Mouse (Mus musculus) lung, embryonic 16.5 days (tissue): Measurements from ENCODE around the gene Fam169b. TPM values are rescaled to one million over a fixed set of nuclear protein-coding genes. Genes with fewer than 3 reads are reported as not detected.

ENCODE experiments used
- ATAC-seq: fragments of 200-750 bp; cut with Nextera tagmentation; 2 replicates; pipeline ENCODE4 v1.8.0; 2017; ENCODE audit warnings: low read depth, mild to moderate bottlenecking, moderate library complexity
- H3K27ac ChIP-seq: fragments of 300-500 bp; sonication (generic); 2 replicates; pipeline ENCODE4 v1.5.1; 2014; ENCODE audit warnings: mild to moderate bottlenecking, control low read depth, low read length
- H3K27me3 ChIP-seq: fragments of 300-500 bp; sonication (generic); 2 replicates; pipeline ENCODE4 v1.6.1; 2014; ENCODE audit warnings: low read depth, low read length, mixed read lengths; ENCODE audit not compliant: control insufficient read depth, insufficient read depth
- H3K36me3 ChIP-seq: fragments of 300-500 bp; sonication (generic); 2 replicates; pipeline ENCODE4 v1.6.1; 2014; ENCODE audit warnings: low read length; ENCODE audit not compliant: control insufficient read depth, insufficient read depth
- H3K4me1 ChIP-seq: fragments of 300-500 bp; sonication (generic); replicated peaks from 2 replicates; pipeline ENCODE4 v1.6.1; 2014; ENCODE audit warnings: low read length, mixed read lengths; ENCODE audit not compliant: control insufficient read depth, insufficient read depth
- H3K4me2 ChIP-seq: fragments of 300-500 bp; sonication (generic); 2 replicates; pipeline ENCODE4 v1.6.1; 2014; ENCODE audit warnings: low read depth, low read length, control low read depth
- H3K4me3 ChIP-seq: fragments of 300-500 bp; sonication (generic); 2 replicates; pipeline ENCODE4 v1.5.1; 2014; ENCODE audit warnings: mild to moderate bottlenecking, low read length, control low read depth
- H3K9ac ChIP-seq: fragments of 300-500 bp; sonication (generic); 2 replicates; pipeline ENCODE4 v1.6.1; 2014; ENCODE audit warnings: low read length, control low read depth
- H3K9me3 ChIP-seq: fragments of 300-500 bp; sonication (generic); 2 replicates; pipeline ENCODE4 v1.6.1; 2016; ENCODE audit warnings: low read length; ENCODE audit not compliant: control insufficient read depth
- WGBS: fragments of 180-500 bp; shearing (Covaris S2); extraction: QIAGEN DNeasy Blood & Tissue Kit; methylation state at CpG from one replicate; pipeline ENCODE4 v1.1.7; 2014; 5-methylcytosine and 5-hydroxymethylcytosine counted together
- polyA plus RNA-seq: library from polyadenylated mRNA; unstranded; fragments of >200 nt; fragmentation: Nextera tagmentation; extraction: Ambion mirVana; gene quantifications from 2 replicates; pipeline ENCODE4 v1.2.1, GENCODE M21; 2015

The Fam169b gene
- polyA plus RNA-seq, 1 experiment from 2014 or later, result 1.8 TPM

DNA sequence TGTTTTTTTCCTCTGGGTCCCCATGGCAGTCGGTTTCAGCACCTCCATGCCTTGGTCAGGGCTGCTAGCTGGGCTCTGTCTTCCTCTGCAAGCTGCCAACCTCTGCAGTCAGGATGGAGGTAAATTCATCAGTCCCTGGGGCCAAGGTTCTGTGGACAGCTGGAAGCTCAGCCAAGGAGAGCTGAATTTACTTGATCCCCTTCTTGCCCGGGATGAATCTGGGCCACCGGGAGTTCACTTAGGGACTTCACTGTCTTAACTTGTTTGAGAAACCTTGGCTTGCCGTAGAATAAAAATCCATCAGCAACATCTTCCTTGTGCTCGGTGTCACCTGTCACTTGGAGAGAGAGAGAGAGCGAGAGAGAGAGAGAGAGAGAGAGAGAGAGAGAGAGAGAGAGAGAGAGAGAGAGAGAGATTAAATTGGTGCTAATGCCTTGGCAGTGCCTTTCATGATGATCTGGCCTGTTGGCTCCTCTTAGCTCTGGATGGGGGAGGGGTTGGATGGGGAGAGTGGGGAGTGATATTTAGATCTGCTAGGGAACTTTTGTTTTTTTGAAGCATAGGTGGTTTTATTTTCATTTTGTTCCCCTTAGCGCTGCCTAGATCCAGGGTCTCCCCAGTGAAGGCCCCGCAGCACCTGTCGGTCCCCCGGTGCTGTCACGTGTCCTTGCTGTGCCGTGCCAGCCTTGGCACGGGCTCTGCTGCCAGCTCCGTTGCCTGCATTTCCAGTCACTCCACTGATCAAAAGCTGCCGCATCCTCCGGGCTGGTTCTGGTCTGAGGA, 44.6 kb downstream of the Fam169b start:
- no peak overlapping the region for H3K4me3 ChIP-seq
- H3K9ac ChIP-seq, result no peak overlapping the region
- 80% methylated on average over 16 of the region's 16 CpGs for WGBS
- no peaks in the 10 kb centered on the region for H3K9me3 ChIP-seq
- no peak overlapping the region for H3K27ac ChIP-seq
- no peak overlapping the region for H3K4me2 ChIP-seq
- no peaks in the 10 kb centered on the region for H3K36me3 ChIP-seq
- H3K27me3 ChIP-seq, result no peaks in the 10 kb centered on the region
- ATAC-seq, result no peak
- peaks cover 8% of the 10 kb centered on the region; the same call in 1 of the 2 replicates for H3K4me1 ChIP-seq

DNA sequence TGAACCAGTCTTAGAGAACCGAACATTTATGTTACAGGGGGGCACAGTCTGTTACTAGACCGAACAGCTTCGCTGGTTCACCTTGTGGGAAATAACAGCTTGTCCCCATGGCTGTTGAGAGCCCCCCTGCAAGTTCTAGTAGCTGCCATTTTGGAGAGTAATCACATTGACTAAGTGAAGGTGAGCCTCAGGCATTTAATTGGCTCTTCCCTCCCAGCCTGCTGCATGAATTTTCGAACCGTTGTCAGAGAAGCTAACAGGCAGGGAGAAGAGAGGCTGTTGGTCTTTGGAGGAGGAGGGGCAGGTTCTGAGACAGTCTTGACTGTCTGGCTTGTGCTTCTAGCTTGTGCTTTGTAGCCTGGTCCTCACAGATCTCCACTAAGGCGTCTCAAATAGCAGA, 45.3 kb downstream of the Fam169b start:
- Histone ChIP-seq H3K27ac (no peak overlapping the region), H3K4me2 (no peak overlapping the region), H3K4me3 (no peak overlapping the region), H3K4me1 (peaks cover 6% of the 10 kb centered on the region; the same call in 1 of the 2 replicates), H3K36me3 (no peaks in the 10 kb centered on the region), H3K9me3 (no peaks in the 10 kb centered on the region), H3K27me3 (no peaks in the 10 kb centered on the region), H3K9ac (no peak overlapping the region)
- 58% methylated on average over 6 of the region's 6 CpGs for WGBS
- no peak for ATAC-seq

DNA sequence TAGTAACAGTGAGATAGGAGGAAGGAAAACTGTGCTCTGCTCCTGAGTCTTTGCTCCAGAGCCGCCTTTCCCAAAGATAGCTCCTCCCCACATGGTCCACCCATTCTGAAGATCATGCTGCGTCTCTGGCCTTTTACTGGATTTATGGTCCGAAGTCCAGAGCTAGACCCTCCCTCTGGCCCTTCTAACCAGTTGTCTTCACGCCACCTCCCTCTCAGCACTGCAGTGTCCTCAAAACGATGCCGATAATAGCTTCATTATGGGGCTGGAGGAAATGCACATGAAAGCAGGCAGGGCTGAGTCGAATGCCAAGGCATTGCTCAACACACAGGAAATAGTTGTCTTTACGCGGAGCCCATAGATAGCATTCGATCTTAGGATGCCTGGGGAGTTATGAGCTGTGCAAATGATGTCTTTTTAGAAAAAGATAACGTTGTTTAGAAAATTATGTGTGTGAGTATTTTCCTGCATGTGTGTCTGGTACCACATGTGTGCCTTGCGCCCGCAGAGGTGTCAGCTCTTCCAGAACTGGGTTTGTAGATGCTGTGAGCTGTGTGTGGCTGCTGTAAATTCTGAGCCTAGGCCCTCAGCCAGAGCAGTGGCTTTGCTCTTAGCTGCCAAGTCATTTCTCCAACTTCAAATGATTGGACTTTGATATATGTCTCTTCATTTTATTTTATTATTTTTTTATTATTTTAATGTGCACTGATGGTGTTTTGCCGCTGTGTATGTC, 46.6 kb downstream of the Fam169b start:
- Histone ChIP-seq H3K27me3 (no peaks in the 10 kb centered on the region), H3K4me3 (no peak overlapping the region), H3K9me3 (no peaks in the 10 kb centered on the region), H3K4me2 (peak overlapping the region; percentile 20), H3K4me1 (peaks cover 5% of the 10 kb centered on the region; the same call in 1 of the 2 replicates), H3K9ac (no peak overlapping the region), H3K36me3 (no peaks in the 10 kb centered on the region), H3K27ac (peak overlapping the region; percentile 50)
- ATAC-seq, result peak; percentile 90
- 29% methylated on average over 14 of the region's 14 CpGs for WGBS

DNA sequence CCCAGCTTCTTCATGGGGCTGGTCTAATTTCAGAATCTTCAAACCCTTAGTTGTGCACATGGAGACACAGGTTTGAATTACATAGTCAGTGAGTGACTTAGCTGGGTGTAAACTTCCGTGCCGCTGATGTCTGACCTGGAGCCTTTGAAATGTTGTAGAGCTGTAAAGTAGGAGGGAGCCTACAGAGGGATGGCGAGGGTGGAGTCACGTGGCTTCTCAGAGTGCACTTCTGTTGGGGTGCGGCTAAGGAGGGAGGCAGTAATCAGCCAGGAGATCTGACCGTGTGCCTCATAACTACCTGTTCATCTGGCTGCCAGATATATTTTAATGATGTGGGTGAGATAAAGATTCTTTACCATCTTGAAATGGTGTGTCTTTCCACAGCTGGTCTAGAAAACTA, 49.4 kb downstream of the Fam169b start:
- no peak for ATAC-seq

DNA sequence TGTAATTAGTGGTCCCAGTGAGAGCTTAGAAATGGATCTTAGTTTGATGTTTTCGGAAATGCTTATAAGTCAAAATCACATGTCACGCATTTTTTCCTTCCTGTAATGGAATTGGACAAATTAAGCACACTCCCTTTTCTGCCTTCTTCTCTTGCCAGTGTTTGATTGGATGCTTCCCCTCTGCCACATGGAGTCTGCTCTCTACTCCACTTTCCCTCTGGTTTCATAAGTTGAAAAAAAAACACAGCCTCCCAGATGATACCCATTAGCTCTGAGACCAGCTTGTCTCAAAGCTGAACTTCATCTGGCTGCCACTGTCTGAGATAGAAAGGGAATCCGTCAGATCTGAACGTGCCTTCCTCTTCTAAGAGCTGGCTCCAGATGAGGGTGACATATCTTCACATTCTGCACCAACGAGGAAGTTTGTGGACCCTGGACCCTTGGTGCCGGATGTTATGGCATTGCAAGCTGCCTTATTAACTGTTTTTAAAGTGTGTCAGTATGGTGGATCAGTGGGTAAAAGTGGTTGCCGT, 52.6 kb downstream of the Fam169b start:
- Histone ChIP-seq H3K9ac (no peak overlapping the region), H3K9me3 (no peaks in the 10 kb centered on the region), H3K4me1 (peaks cover 8% of the 10 kb centered on the region; the same call in 1 of the 2 replicates), H3K4me2 (no peak overlapping the region), H3K36me3 (no peaks in the 10 kb centered on the region), H3K27me3 (no peaks in the 10 kb centered on the region), H3K4me3 (no peak overlapping the region), H3K27ac (peak overlapping the region; percentile 55)
- 48% methylated on average over 7 of the region's 7 CpGs for WGBS
- peak; percentile 65 for ATAC-seq

More for the DNA sequence above, 49.4 kb downstream of the Fam169b start:
- Histone ChIP-seq H3K27ac (no peak overlapping the region), H3K4me1 (peaks cover 11% of the 10 kb centered on the region), H3K9ac (no peak overlapping the region), H3K36me3 (no peaks in the 10 kb centered on the region), H3K9me3 (no peaks in the 10 kb centered on the region), H3K4me3 (no peak overlapping the region), H3K4me2 (no peak overlapping the region), H3K27me3 (no peaks in the 10 kb centered on the region)
- 69% methylated on average over 6 of the region's 6 CpGs for WGBS

DNA sequence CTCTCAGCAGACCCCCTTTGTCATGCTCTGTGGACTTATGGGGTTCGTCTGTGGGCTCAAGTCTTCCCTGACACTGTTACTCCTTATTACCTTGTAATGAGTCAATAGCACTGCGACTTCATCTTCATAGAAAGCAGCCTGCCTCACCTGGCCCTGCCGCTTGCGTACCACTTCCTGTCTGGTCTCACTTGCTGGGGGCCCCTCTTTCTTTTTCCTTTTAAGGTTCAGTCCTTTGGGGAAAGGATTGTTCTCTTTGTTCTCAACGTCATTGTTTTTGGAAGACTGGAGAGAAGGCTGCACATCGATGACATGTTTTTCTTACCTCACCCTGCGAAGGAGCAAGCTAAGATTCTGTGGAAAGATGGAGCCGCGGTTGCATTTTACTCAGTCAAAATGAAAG, 55.4 kb downstream of the Fam169b start:
- H3K4me2 ChIP-seq, result no peak overlapping the region
- H3K36me3 ChIP-seq, result no peaks in the 10 kb centered on the region
- 83% methylated on average over 9 of the region's 9 CpGs for WGBS
- H3K27ac ChIP-seq, result no peak overlapping the region
- H3K9me3 ChIP-seq, result no peaks in the 10 kb centered on the region
- no peak overlapping the region for H3K9ac ChIP-seq
- peaks cover 8% of the 10 kb centered on the region; the same call in 1 of the 2 replicates for H3K4me1 ChIP-seq
- no peaks in the 10 kb centered on the region for H3K27me3 ChIP-seq
- ATAC-seq, result no peak
- no peak overlapping the region for H3K4me3 ChIP-seq

DNA sequence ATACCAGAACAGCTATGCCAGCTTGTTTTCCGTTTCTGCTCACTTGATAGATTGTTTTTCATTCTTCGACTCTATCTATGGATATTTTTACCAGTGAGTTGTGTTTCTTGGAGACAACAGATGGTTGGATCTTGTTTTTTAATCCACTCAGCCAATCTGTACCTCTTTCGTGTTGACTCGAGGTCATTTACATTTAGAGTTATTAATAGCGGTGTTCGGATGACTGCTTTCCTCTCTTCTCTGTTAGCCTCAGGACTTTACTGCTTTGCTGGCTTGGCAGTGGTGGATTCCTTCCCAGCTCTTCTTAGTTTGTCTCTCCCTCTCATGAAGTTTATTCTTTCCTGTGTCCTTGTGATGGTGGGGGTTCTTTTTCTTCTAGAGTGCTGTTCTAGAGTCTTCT, 59.2 kb downstream of the Fam169b start:
- no peaks in the 10 kb centered on the region for H3K9me3 ChIP-seq
- H3K36me3 ChIP-seq, result no peaks in the 10 kb centered on the region
- H3K4me3 ChIP-seq, result no peak overlapping the region
- H3K4me1 ChIP-seq, result no peaks in the 10 kb centered on the region; the same call in 1 of the 2 replicates
- H3K27me3 ChIP-seq, result no peaks in the 10 kb centered on the region
- no peak overlapping the region for H3K4me2 ChIP-seq
- no peak overlapping the region for H3K9ac ChIP-seq
- no peak overlapping the region for H3K27ac ChIP-seq
- ATAC-seq, result no peak
- 82% methylated on average over 6 of the region's 6 CpGs for WGBS

DNA sequence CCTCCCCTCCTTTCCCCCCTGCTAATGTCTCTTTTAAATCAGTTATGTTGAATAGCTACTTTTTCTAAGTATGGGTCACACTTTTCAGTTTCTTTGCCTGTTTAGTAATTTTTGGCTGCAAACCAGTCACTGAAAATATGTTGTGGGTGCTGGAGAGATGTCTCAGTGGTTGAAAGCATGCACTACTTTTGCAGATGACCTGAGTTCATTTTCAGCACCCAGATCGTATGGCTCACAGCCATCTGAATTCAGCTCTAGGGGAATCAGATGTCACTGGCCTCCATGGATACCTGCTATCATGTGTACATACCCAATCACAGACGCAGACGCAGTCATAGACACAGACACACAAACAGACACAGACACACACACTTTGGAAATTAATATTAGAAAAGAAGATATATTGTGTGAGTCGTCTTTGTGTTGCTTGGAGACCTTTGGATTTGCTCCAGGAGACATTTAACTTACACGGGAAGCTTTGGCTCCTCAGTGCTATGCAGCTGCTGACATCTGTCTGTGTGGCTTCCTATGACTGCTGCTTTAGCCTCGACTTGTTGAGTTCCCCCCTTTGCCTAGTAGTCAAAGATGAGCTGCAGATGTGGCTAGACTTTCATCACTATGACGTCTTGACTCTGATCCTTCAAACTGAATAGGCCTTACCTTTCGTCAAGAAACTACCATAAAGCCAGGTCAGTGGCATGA, 63.6 kb downstream of the Fam169b start:
- Histone ChIP-seq H3K27ac (peak overlapping the region; percentile 31), H3K9me3 (no peaks in the 10 kb centered on the region), H3K4me3 (no peak overlapping the region), H3K4me1 (no peaks in the 10 kb centered on the region; the same call in 1 of the 2 replicates), H3K9ac (no peak overlapping the region), H3K27me3 (no peaks in the 10 kb centered on the region), H3K4me2 (no peak overlapping the region), H3K36me3 (no peaks in the 10 kb centered on the region)
- WGBS, result 46% methylated on average over 8 of the region's 8 CpGs
- ATAC-seq, result peak; percentile 94

DNA sequence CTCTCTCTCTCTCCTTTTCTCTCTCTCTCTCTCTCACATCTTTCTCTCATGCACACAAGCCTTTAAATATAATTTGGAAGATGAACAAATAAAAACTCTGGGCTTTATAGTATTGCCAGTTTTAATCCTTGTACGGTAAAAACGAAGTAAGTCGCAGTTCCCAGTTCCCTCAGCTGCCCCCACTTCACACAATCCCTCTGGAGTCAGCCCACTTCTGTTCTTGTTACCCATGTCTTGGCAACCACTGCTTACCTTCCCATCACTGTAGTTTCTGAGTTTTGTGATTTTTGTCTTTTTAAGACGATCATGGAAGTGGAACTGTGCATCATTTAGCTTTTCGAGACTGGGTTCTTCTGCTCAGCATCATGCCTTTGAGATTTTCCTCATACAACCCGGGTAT, 65.0 kb downstream of the Fam169b start:
- Histone ChIP-seq H3K4me1 (no peaks in the 10 kb centered on the region; the same call in 1 of the 2 replicates), H3K36me3 (no peaks in the 10 kb centered on the region), H3K9me3 (no peaks in the 10 kb centered on the region), H3K9ac (no peak overlapping the region), H3K4me3 (no peak overlapping the region), H3K27ac (no peak overlapping the region), H3K4me2 (no peak overlapping the region), H3K27me3 (no peaks in the 10 kb centered on the region)
- 91% methylated on average over 6 of the region's 6 CpGs for WGBS
- no peak for ATAC-seq
